Mouse (Mus musculus): Measurements from ENCODE around the gene Ttc39b.

- TF ChIP-seq CTCF (IDR thresholded peaks at IDR 0.05; ENCODE audit: low read depth) (no peak), EP300 (IDR thresholded peaks at IDR 0.05; ENCODE audit: low read depth) (no peak)
These were observed 95.3 kb downstream of the Ttc39b start for GRCm38 (mm10) chr4:83228664-83229283.

Measured in liver, embryonic 14.5 days (tissue).